Mouse (Mus musculus) cortical plate, adult 2 months (tissue): ENCODE measurements around the gene Trp53rkb.

Experiments used
- CTCF ChIP-seq: fragments of 200-500 bp; IDR thresholded peaks from 2 replicates; pipeline ENCODE4 v1.5.1; 2011; ENCODE audit warnings: mild to moderate bottlenecking, control low read depth, low read length; ENCODE audit not compliant: insufficient read depth; ENCODE audit errors: extremely low read depth
- POLR2A ChIP-seq: fragments of 200-500 bp; IDR thresholded peaks from 2 replicates; pipeline ENCODE4 v1.6.1; 2011; ENCODE audit warnings: mild to moderate bottlenecking, low read length, control low read depth; ENCODE audit not compliant: insufficient read depth; ENCODE audit errors: extremely low read depth

DNA sequence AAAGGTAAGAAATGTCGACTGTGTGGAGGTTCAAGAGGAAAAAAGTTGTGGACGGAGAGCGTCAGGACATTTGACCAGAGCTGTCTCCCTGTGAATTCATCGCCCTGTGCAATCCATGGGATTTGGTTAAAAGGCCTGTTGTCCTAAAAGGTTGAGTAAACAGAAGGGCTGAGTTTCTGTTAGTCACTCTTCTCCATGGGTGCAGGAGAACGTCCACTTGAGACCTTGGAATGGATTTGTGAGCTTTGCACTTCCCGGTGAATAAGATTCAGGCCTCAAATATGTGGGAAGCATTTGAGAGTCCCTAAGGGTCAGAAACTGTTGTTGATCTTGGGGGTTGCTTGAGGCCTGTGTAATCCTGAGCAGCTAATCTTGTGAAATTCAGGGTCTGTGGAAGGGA is 14.5 kb downstream of the Trp53rkb start:
- no peak for TF ChIP-seq POLR2A
- TF ChIP-seq CTCF: no peak
